1 mouse cellular context compared by ENCODE assay signal in the genomic region with DNA sequence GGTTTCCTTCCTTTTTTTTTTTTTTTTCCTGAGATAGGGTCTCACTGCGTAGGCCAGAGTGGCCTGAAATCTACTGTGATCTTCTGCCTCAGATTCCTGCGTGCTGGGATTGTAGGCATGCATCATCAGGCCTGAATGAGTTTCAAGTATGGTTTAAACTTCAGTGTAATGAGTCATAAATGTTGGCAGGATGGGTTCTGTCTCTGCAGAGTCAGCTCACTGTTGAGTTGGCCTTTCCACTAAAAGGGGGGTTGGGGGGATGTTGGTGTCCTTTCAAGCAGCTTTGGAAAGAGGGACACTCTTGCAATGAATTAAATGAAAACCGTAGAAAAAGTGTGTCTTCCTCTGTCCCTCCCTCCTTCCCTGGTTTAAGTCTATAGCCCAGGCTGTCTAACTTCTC.
TF ChIP-seq lines count a peak whose summit lies in the region.

No protein-coding gene starts in this region.

TF ChIP-seq in MEL, 35 proteins besides CTCF, POLR2A, EP300 and RAD21:
- TF ChIP-seq NELFE (IDR thresholded peaks at IDR 0.05; ENCODE audit: low read depth, low read length), result no peak
- TF ChIP-seq MYB (IDR thresholded peaks at IDR 0.05; ENCODE audit: low read depth, low read length), result no peak
- TF ChIP-seq ZNF384 (IDR thresholded peaks at IDR 0.05; ENCODE audit: low read depth, low read length), result peak; percentile 43; the same call in 1 of the 2 replicates
- TF ChIP-seq ZC3H11A (IDR thresholded peaks at IDR 0.05; ENCODE audit: low read depth, low read length), result no peak
- TF ChIP-seq UBTF (IDR thresholded peaks at IDR 0.05; ENCODE audit: borderline replicate concordance, insufficient read depth, low read depth, low read length), result no peak
- no peak for TF ChIP-seq NRF1 (IDR thresholded peaks at IDR 0.05; ENCODE audit: insufficient read depth, low read depth, low read length, poor library complexity, severe bottlenecking)
- no peak for TF ChIP-seq ZMIZ1 (IDR thresholded peaks at IDR 0.05; ENCODE audit: low read depth, low read length)
- no peak for TF ChIP-seq KAT2A (conservative IDR thresholded peaks at IDR 0.05; ENCODE audit: low read depth, low read length)
TF ChIP-seq in MEL: peak in this region for 1.
